Mouse (Mus musculus) testis, postnatal 10 days (tissue): Measurements from ENCODE around the gene Atp11a.

Experiments used
- DNase-seq: peaks from one replicate; pipeline ENCODE4 v3.0.0; 2021; ENCODE audit warnings: low spot score

The Atp11a gene

DNA sequence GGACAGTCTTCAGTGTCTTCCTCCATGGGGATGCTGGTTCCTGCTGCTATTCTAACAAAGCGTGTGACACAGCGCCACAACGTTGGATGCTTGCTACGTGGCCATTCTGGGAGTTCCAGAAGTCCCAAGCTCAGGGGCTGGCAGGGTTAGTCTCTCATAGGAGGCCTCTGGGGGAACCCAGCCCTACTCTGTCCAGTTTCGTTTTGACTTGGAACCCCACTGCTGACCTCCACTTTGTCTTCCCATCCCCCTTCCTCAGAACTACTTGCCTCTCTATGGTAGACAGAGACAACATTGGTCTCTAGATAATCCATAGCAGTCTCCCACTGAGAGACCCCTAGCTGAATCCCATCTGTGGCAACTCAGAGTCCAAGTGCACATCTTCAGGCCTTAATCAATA is 149.8 kb downstream of the Atp11a start:
- DNase-seq = no peak

DNA sequence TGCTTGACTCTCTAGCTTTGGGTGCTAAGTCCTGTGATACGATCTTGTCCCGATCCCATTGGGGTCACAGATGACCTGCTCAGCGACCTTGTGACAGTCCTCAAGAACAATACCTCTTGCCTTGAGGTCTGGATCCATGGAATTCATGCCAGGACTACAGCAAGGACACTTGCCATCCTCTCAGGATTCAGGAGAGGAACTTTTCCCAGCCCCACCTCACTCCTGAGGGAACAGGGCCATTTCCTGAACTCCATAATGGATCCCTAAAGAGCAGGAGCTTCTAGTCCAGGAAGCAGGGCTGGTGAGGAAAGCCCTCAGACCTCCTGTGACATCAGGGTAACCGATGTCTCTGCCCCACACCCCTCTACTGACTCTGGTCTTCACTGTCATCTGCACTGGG is 150.9 kb downstream of the Atp11a start:
- no peak for DNase-seq

DNA sequence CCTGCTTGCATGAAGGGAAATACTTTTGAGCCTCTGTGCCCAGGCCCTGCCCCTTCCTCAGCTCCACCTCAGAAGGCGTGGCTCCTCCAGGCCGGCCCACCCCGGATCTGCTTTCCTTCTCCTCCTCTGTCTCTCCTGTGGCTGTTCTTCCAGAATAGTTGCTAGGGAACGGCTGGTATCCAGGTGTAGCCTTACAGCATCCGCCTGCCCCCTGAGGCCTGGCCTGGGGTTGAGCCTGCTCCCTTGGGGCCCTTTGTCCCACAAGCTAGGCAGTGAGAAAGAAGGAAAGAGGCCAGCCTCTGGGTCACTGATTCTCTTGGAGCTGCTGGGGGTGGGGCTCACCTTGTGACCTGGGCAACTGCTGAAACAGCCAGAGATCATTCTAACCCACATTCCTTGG is 155.2 kb downstream of the Atp11a start:
- no peak for DNase-seq

DNA sequence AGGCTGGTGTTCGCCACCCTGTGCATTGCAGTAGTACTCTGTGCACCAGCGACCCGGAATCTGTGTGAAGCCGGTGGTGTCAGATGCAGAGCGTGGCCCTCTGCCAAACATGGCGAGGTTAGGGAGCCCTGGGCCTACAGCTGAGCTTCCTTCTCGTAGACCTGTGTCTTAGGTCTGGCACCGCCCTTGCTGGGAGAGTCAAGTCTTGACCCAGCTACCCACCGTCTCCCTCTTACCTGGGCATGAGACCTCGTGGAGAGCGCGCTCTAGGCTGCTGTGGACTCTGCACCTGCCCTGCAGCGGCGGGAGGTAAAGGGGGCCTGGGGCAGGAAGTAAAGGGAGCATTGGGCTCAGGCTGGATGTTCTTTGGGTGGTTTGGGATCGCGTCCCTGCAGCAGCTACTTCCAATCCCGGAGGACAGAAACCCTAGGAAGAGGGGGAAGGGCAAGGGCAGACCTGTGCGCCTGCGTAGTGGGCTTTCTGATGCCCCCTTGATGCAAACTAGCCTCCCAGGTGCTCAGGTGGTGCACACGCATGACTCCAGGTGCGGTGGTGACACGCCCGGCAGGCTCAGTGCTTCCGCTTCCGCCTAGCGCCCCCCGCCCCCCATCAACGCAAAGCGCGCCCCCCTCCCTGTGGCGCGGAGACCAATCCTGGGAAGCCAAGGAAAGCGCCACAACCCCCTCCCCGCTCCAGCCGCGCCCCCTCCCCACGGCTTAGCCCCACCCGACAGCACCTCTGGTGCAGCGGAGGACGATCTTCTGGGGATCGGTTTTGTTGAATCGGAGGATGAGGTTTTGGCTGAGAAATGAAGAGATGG is 158.6 kb downstream of the Atp11a start:
- DNase-seq = no peak

DNA sequence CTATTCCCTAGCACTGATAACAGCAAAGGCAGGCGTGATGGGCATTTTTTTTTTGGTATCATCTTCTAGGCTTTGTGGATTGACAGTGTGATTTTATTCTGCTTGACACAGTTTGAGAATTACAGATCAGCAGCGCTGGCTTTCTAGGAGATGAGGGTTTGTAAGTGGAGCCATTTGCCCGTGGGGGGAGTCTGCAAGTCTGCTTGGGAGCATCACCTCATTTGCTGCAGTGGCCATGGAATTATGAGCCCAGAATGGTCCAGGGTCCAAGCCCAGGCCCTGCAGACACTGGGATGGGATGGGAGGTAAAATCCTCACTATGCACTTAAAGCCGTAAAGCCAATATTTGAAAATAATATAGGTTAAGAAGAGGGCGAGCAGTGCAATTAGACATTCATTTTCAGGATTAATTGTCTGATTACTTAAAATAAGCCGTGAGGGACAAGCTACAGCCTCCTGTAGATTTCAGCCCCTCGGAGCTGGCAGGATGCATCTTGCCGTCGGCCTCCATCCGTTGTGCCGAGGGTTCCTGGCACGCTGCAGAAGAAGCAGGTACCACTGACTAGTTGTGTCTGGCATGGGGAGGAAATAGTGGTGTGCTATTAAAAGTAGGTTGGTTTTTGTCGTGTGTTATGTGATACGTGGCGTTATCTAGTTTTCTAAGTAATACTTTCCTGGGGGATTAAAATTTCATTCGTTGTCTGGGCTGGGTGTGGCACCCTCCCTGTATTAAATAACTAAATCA is 159.5 kb downstream of the Atp11a start:
- no peak for DNase-seq

DNA sequence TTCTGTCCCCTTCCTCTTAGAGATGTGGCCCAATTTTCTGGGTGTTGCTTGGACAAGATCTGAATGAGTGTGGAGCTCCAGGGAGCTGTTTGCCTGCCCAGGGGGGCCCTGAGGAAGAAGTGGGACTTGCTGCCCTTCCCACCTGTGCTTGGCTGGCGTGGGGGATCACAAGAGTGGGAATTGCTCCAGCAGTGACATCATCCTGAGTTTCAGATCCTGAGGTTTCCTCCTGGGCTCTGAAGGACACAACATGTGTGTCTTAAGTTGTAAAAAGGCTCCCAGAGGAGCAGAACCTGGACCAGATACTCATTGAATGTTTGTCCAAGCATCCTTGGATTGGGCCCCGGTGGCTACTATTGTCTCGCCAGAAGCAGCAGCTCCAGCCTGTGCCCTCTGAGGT is 160.2 kb downstream of the Atp11a start:
- no peak for DNase-seq

DNA sequence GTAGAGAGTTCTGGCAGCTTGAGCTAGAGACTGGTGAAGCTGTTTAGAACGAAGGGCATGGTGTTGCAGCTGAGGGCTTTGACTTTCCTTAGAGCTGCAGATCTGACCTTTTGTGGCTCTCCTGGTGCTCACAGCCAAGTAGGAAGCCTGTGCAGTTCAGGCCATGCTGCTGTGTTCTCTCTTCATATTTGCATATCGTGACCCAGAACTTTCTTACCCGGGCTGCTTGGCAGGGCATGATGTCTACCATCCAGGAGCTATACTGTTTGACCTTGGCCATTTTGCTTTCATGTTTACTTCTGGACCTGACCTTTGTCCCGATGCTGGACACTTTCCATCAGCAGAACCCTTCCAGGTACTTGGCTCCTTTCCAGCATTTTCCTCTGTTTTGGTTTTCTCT is 161.0 kb downstream of the Atp11a start:
- DNase-seq = no peak
